Mouse (Mus musculus) CH12.LX (cell line): Measurements from ENCODE around the gene Cntn4. TPM values are rescaled to one million over a fixed set of nuclear protein-coding genes. Genes with fewer than 3 reads are reported as not detected.

Source experiments
- DNase-seq: peaks from one replicate; pipeline ENCODE4 v3.0.0-alpha.2; 2013; ENCODE audit errors: extremely low read depth
- H3K27ac ChIP-seq: 2 replicates; pipeline ENCODE4 v1.5.1; 2012; ENCODE audit warnings: low read depth, mild to moderate bottlenecking, control low read depth, moderate library complexity; ENCODE audit not compliant: insufficient read depth
- H3K27me3 ChIP-seq: replicated peaks from 2 replicates; pipeline ENCODE3; 2012; ENCODE audit warnings: inconsistent platforms
- H3K36me3 ChIP-seq, 2 experiments: replicated peaks in 1 of 2; 2 replicates each; pipeline versions ENCODE3 to v1.6.1; 2012; ENCODE audit warnings: inconsistent platforms in 1 of 2, low read length in 1 of 2, mild to moderate bottlenecking in 1 of 2, mixed read lengths in 1 of 2, moderate library complexity in 1 of 2; ENCODE audit not compliant: control insufficient read depth in 1 of 2, insufficient read depth in 1 of 2
- H3K4me1 ChIP-seq, 2 experiments: 2 replicates each; pipeline ENCODE4 v1.6.1; 2012; ENCODE audit warnings: inconsistent platforms in 1 of 2, moderate library complexity in 1 of 2; ENCODE audit not compliant: insufficient read depth in 2 of 2, control insufficient read depth in 1 of 2
- H3K4me2 ChIP-seq: 2 replicates; pipeline ENCODE4 v1.6.1; 2012; ENCODE audit warnings: low read depth, mild to moderate bottlenecking, control low read depth; ENCODE audit not compliant: poor library complexity, insufficient read depth, severe bottlenecking
- H3K4me3 ChIP-seq, 3 experiments: fragments of 150-350 bp in 1 of 3; sonication (generic) in 1 of 3; replicated peaks in 1 of 3; 2 replicates each; pipeline versions ENCODE3 to v1.5.1; 2011 to 2012; ENCODE audit warnings: low read depth in 2 of 3, low read length in 2 of 3, mild to moderate bottlenecking in 2 of 3, moderate library complexity in 2 of 3, control low read depth in 1 of 3, improper control_type of control experiment in 1 of 3, inconsistent platforms in 1 of 3, mixed read lengths in 1 of 3; ENCODE audit not compliant: poor library complexity in 1 of 3
- H3K79me2 ChIP-seq: replicated peaks from 2 replicates; pipeline ENCODE4 v1.6.1; 2012; ENCODE audit warnings: mild to moderate bottlenecking, moderate library complexity; ENCODE audit not compliant: control insufficient read depth, poor library complexity, insufficient read depth, severe bottlenecking; ENCODE audit errors: extremely low read depth
- H3K9ac ChIP-seq: 2 replicates; pipeline ENCODE4 v1.6.1; 2012; ENCODE audit warnings: low read depth, mild to moderate bottlenecking, control low read depth, moderate library complexity; ENCODE audit not compliant: insufficient read depth
- H3K9me3 ChIP-seq: replicated peaks from 2 replicates; pipeline ENCODE3; 2012; ENCODE audit warnings: low read length, inconsistent platforms, mixed read lengths
- BHLHE40 ChIP-seq: IDR thresholded peaks from 2 replicates; pipeline ENCODE4 v1.6.1; 2011; ENCODE audit warnings: mild to moderate bottlenecking, low read depth, low read length, improper control_type of control experiment
- CHD1 ChIP-seq: IDR thresholded peaks from 2 replicates; pipeline ENCODE4 v1.6.1; 2012; ENCODE audit warnings: low read depth, low read length, improper control_type of control experiment, inconsistent platforms
- E2F4 ChIP-seq: IDR thresholded peaks from 2 replicates; pipeline ENCODE4 v1.6.1; 2011; ENCODE audit warnings: low read depth, low read length, improper control_type of control experiment; ENCODE audit not compliant: insufficient replicate concordance
- ELF1 ChIP-seq: IDR thresholded peaks from 2 replicates; pipeline ENCODE4 v1.6.1; 2014; ENCODE audit warnings: low read depth, mild to moderate bottlenecking, inconsistent platforms, low read length, improper control_type of control experiment
- ETS1 ChIP-seq: conservative IDR thresholded peaks from 2 replicates; pipeline ENCODE4 v1.6.1; 2012; ENCODE audit warnings: low read depth, mild to moderate bottlenecking, inconsistent platforms, low read length, improper control_type of control experiment, moderate library complexity
- GABPA ChIP-seq: IDR thresholded peaks from 2 replicates; pipeline ENCODE4 v1.6.1; 2012; ENCODE audit warnings: low read depth, low read length, improper control_type of control experiment, inconsistent platforms; ENCODE audit not compliant: insufficient replicate concordance
- JUN ChIP-seq: IDR thresholded peaks from 2 replicates; pipeline ENCODE4 v1.6.1; 2011; ENCODE audit warnings: low read depth, mild to moderate bottlenecking, low read length, improper control_type of control experiment, moderate library complexity; ENCODE audit not compliant: insufficient read depth
- JUND ChIP-seq: conservative IDR thresholded peaks from 2 replicates; pipeline ENCODE4 v1.6.1; 2011; ENCODE audit warnings: low read depth, low read length, improper control_type of control experiment
- KAT2A ChIP-seq: IDR thresholded peaks from 2 replicates; pipeline ENCODE4 v1.6.1; 2012; ENCODE audit warnings: low read length, improper control_type of control experiment, inconsistent platforms; ENCODE audit not compliant: insufficient replicate concordance
- MAZ ChIP-seq: IDR thresholded peaks from 2 replicates; pipeline ENCODE4 v1.6.1; 2012; ENCODE audit warnings: low read depth, mild to moderate bottlenecking, inconsistent platforms, low read length, improper control_type of control experiment, moderate library complexity
- MEF2A ChIP-seq: IDR thresholded peaks from 2 replicates; pipeline ENCODE4 v1.6.1; 2014; ENCODE audit warnings: low read depth, mild to moderate bottlenecking, inconsistent platforms, low read length, improper control_type of control experiment, borderline replicate concordance
- MYC ChIP-seq: IDR thresholded peaks from 2 replicates; pipeline ENCODE4 v1.6.1; 2011; ENCODE audit warnings: low read depth, mild to moderate bottlenecking, improper control_type of control experiment, low read length
- NELFE ChIP-seq: IDR thresholded peaks from 2 replicates; pipeline ENCODE4 v1.6.1; 2011; ENCODE audit warnings: low read depth, low read length, improper control_type of control experiment
- NRF1 ChIP-seq: IDR thresholded peaks from 2 replicates; pipeline ENCODE4 v1.6.1; 2014; ENCODE audit warnings: low read depth, mild to moderate bottlenecking, inconsistent platforms, low read length, improper control_type of control experiment, moderate library complexity
- PAX5 ChIP-seq: IDR thresholded peaks from 2 replicates; pipeline ENCODE4 v1.6.1; 2012; ENCODE audit warnings: low read length, inconsistent platforms, mixed read lengths
- RAD21 ChIP-seq: IDR thresholded peaks from 2 replicates; pipeline ENCODE4 v1.6.1; 2011; ENCODE audit warnings: low read depth, mild to moderate bottlenecking, low read length, improper control_type of control experiment, moderate library complexity
- RCOR1 ChIP-seq: conservative IDR thresholded peaks from 2 replicates; pipeline ENCODE4 v1.6.1; 2012; ENCODE audit warnings: low read depth, mild to moderate bottlenecking, inconsistent platforms, low read length, improper control_type of control experiment
- SMC3 ChIP-seq: IDR thresholded peaks from 2 replicates; pipeline ENCODE4 v1.6.1; 2011; ENCODE audit warnings: low read depth, low read length, improper control_type of control experiment
- TBP ChIP-seq: conservative IDR thresholded peaks from 2 replicates; pipeline ENCODE4 v1.6.1; 2011; ENCODE audit warnings: low read depth, low read length, improper control_type of control experiment
- TCF12 ChIP-seq: IDR thresholded peaks from 2 replicates; pipeline ENCODE4 v1.6.1; 2014; ENCODE audit warnings: low read depth, mild to moderate bottlenecking, inconsistent platforms, low read length, improper control_type of control experiment
- UBTF ChIP-seq: IDR thresholded peaks from 2 replicates; pipeline ENCODE4 v1.6.1; 2012; ENCODE audit warnings: low read depth, mild to moderate bottlenecking, inconsistent platforms, low read length, improper control_type of control experiment, moderate library complexity
- USF1 ChIP-seq: IDR thresholded peaks from 2 replicates; pipeline ENCODE4 v1.6.1; 2014; ENCODE audit warnings: low read depth, mild to moderate bottlenecking, inconsistent platforms, low read length, improper control_type of control experiment
- USF2 ChIP-seq: conservative IDR thresholded peaks from 2 replicates; pipeline ENCODE4 v1.6.1; 2011; ENCODE audit warnings: low read depth, low read length, improper control_type of control experiment
- ZC3H11A ChIP-seq: IDR thresholded peaks from 2 replicates; pipeline ENCODE4 v1.6.1; 2012; ENCODE audit warnings: low read depth, mild to moderate bottlenecking, inconsistent platforms, low read length, improper control_type of control experiment
- ZKSCAN1 ChIP-seq: IDR thresholded peaks from 2 replicates; pipeline ENCODE4 v1.6.1; 2012; ENCODE audit warnings: low read depth, inconsistent platforms, low read length, improper control_type of control experiment, borderline replicate concordance
- ZNF384 ChIP-seq: IDR thresholded peaks from 2 replicates; pipeline ENCODE4 v1.6.1; 2012; ENCODE audit warnings: low read depth, low read length, improper control_type of control experiment, inconsistent platforms
- dilution Hi-C: fragments of 300-500 bp; cut with MboI; formaldehyde crosslinking; loops from 2 replicates; pipeline ENCODE4 v1.14.3; 2020; ENCODE audit warnings: low sequenced_read_pairs; ENCODE audit not compliant: extremely low pct_unique_long_range_greater_than_20kb, extremely low pct_ligation_motif_present
- in situ Hi-C: fragments of 300-500 bp; cut with MboI; formaldehyde crosslinking; loops from 3 replicates; pipeline ENCODE4 v1.14.3; 2019; ENCODE audit warnings: low sequenced_read_pairs, low pct_ligation_motif_present, low pct_unique_long_range_greater_than_20kb, mixed read lengths
- polyA plus RNA-seq: library from polyadenylated mRNA; unstranded; fragments of >175 nt; gene quantifications from 2 replicates; pipeline ENCODE4 v1.2.1, GENCODE M21; 2012; ENCODE audit warnings: low read depth; ENCODE audit not compliant: insufficient read length
- total RNA-seq, 2 experiments: library from RNA; depleted of rRNA; stranded (reverse); fragments of 300-350 nt in 1 of 2; fragments of >200 nt in 1 of 2; gene quantifications; 2 replicates each; pipeline ENCODE4 v1.2.3; 2012 to 2014

The Cntn4 gene
- total and polyA plus RNA-seq, 3 experiments, result 0.14 TPM; not detected in 2

DNA sequence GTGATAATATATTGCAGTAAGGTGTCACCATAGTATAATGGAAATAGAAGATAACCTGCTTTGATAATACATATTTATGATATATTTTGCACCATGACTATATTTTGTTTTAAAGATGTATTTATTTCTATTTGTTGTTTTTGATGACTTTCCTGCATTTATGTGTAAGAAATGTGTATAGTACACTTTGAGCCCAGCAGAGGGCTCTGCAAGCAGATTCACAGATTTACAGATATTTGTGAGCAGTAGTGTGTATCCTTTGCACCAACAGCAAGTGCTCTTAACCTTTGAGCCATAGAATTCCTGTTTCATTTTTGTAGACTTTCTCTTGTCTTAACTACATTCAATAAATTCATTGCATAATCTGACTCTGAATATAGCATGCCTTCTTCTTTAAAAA lies 10.7 kb downstream of the Cntn4 start:
- no peaks in the 10 kb centered on the region for H3K4me1 ChIP-seq
- no peaks in the 10 kb centered on the region for H3K27me3 ChIP-seq
- peaks cover 21% of the 10 kb centered on the region for H3K9me3 ChIP-seq
- H3K27ac ChIP-seq, result no peak overlapping the region
- dilution Hi-C loops (no loop called here), in situ Hi-C loops (no loop called here)
- no peak overlapping the region for H3K9ac ChIP-seq
- no peak overlapping the region for H3K4me3 ChIP-seq
- no peak for DNase-seq
- no peak overlapping the region for H3K4me2 ChIP-seq
- H3K36me3 ChIP-seq, result no peaks in the 10 kb centered on the region
- no peaks in the 10 kb centered on the region for H3K79me2 ChIP-seq
- no peak for TF ChIP-seq MAZ
- TF ChIP-seq TBP, result no peak
- no peak for TF ChIP-seq E2F4
- no peak for TF ChIP-seq KAT2A
- no peak for TF ChIP-seq USF1
- TF ChIP-seq TCF12, result no peak
- no peak for TF ChIP-seq ELF1
- no peak for TF ChIP-seq JUN
- no peak for TF ChIP-seq MEF2A
- no peak for TF ChIP-seq PAX5
- no peak for TF ChIP-seq UBTF
- TF ChIP-seq ETS1, result no peak
- no peak for TF ChIP-seq JUND
- no peak for TF ChIP-seq CHD1
- no peak for TF ChIP-seq RCOR1

DNA sequence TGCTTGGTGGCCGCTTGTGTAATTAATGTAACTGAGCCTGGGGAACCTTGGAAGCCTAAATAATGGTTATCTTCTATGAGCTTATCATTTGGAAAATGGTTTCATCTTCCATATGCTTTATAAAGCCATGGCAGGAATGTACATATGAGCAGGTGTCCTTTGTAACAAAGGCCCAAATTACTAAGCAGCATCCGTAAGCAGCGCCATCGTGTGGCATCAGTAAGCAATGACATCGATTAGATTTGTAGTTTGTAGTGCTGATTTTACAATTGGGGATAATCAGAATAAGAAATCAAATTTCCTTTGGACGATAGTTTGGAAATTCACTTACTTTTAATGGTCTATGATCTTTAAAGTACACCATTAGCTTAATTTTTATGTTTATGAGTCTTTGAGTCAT lies 64.6 kb downstream of the Cntn4 start:
- peaks cover 23% of the 10 kb centered on the region for H3K9me3 ChIP-seq
- H3K27me3 ChIP-seq, result no peaks in the 10 kb centered on the region
- in situ Hi-C loops (no loop called here), dilution Hi-C loops (no loop called here)
- TF ChIP-seq NRF1 (no peak), E2F4 (no peak), ZC3H11A (no peak), MYC (no peak), ZKSCAN1 (no peak), NELFE (no peak), BHLHE40 (no peak), SMC3 (no peak), RAD21 (no peak), JUND (no peak), CHD1 (no peak), UBTF (no peak), GABPA (no peak), USF2 (no peak), ZNF384 (no peak)
- no peaks in the 10 kb centered on the region for H3K36me3 ChIP-seq
- H3K9ac ChIP-seq, result no peak overlapping the region
- no peak overlapping the region for H3K27ac ChIP-seq
- no peak overlapping the region for H3K4me2 ChIP-seq
- H3K4me3 ChIP-seq, result no peak overlapping the region
- H3K79me2 ChIP-seq, result no peaks in the 10 kb centered on the region
- no peak for DNase-seq
- H3K4me1 ChIP-seq, result no peaks in the 10 kb centered on the region
